Mouse (Mus musculus) midbrain, embryonic 15.5 days (tissue): ENCODE measurements around the gene Atp10b. TPM values are rescaled to one million over a fixed set of nuclear protein-coding genes. Genes with fewer than 3 reads are reported as not detected.
"Not testable (repeated sequence)": the region's sequence is repeated elsewhere in the genome, so short reads cannot be mapped to it uniquely, and the experiment has no call there.

Experiments
- ATAC-seq: fragments of 200-750 bp; cut with Nextera tagmentation; replicated peaks from 2 replicates; pipeline ENCODE4 v1.8.0; 2017; ENCODE audit warnings: moderate TSS enrichment
- H3K27ac ChIP-seq: fragments of 300-500 bp; sonication (generic); 2 replicates; pipeline ENCODE4 v1.5.1; 2015; ENCODE audit warnings: mild to moderate bottlenecking, inconsistent platforms
- H3K27me3 ChIP-seq: fragments of 300-500 bp; sonication (generic); replicated peaks from 2 replicates; pipeline ENCODE4 v1.6.1; 2015; ENCODE audit warnings: inconsistent platforms
- H3K36me3 ChIP-seq: fragments of 300-500 bp; sonication (generic); replicated peaks from 2 replicates; pipeline ENCODE4 v1.6.1; 2015; ENCODE audit warnings: inconsistent platforms
- H3K4me1 ChIP-seq: fragments of 300-500 bp; sonication (generic); 2 replicates; pipeline ENCODE4 v1.6.1; 2015; ENCODE audit warnings: inconsistent platforms
- H3K4me2 ChIP-seq: fragments of 300-500 bp; sonication (generic); 2 replicates; pipeline ENCODE4 v1.6.1; 2015; ENCODE audit warnings: inconsistent platforms, mild to moderate bottlenecking, moderate library complexity
- H3K4me3 ChIP-seq: fragments of 300-500 bp; sonication (generic); 2 replicates; pipeline ENCODE4 v1.5.1; 2015; ENCODE audit warnings: mild to moderate bottlenecking, inconsistent platforms
- H3K9ac ChIP-seq: fragments of 300-500 bp; sonication (generic); 2 replicates; pipeline ENCODE4 v1.6.1; 2015; ENCODE audit warnings: mild to moderate bottlenecking, inconsistent platforms
- H3K9me3 ChIP-seq: fragments of 300-500 bp; sonication (generic); 2 replicates; pipeline ENCODE4 v1.6.1; 2016; ENCODE audit warnings: inconsistent platforms
- WGBS: fragments of 180-500 bp; shearing (Covaris S2); methylation state at CpG from one replicate; pipeline ENCODE4 v1.1.7; 2015; ENCODE audit warnings: mixed read lengths; 5-methylcytosine and 5-hydroxymethylcytosine counted together
- polyA plus RNA-seq: library from polyadenylated mRNA; unstranded; fragments of >200 nt; fragmentation: Nextera tagmentation; extraction: Ambion mirVana; gene quantifications from 2 replicates; pipeline ENCODE4 v1.2.1, GENCODE M21; 2015

Atp10b gene
- 0.15 and 0.18 TPM in 2 replicates for polyA plus RNA-seq

DNA sequence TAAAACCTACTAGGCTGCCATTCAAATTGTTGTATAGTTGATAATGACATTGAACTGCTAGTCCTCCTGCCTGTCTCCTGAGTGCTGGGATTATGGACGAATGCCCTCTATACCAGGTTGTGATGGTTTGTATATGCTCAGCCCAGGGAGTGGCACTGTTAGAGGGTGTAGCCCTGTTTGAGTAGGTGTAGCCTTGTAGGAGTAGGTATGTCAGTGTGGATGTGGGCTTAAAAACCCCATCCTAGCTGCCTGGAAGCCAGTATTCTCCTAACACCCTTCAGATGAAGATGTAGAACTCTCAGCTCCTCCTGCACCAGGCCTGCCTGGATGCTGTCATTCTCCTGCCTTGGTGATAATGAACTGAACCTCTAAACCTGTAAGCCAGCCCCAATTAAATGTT is at the start of gene Atp10b:
Atp10b (plus strand) TSS at position 301 of the 400 bp plus-strand sequence.
- H3K9ac ChIP-seq: no peak within 1 kb of the TSS
- H3K4me1 ChIP-seq: no peaks in the 10 kb centered on the region
- H3K36me3 ChIP-seq: no peaks in the 10 kb centered on the region
- no peak within 1 kb of the TSS for H3K4me2 ChIP-seq
- H3K27ac ChIP-seq: no peak within 1 kb of the TSS
- H3K9me3 ChIP-seq: no peaks in the 10 kb centered on the region
- no peak for ATAC-seq
- H3K27me3 ChIP-seq: no peaks in the 10 kb centered on the region
- 74% methylated on average over 1 of the region's 1 CpGs for WGBS
- no peak within 1 kb of the TSS for H3K4me3 ChIP-seq

DNA sequence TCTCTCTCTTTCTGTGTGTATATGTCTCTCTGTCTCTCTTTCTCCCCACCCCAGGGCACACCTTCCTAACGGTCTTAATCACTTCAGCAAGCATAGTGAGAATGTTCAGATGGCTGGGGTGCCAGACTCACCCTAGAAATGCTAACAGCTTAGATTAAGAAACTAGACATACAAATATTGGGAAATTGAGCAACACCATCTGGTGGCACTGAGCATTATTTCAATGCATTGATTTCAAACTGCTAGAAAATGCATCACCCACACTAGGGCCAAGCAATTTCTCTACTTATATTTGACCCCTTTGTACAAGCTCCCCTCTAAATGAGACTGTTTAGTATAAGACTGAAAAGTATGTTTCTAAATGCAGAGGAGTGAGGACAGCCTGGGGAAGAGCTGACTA is 48.3 kb upstream of the Atp10b start:
- Histone ChIP-seq H3K9me3 (no peaks in the 10 kb centered on the region), H3K27me3 (no peaks in the 10 kb centered on the region), H3K27ac (no peak overlapping the region), H3K4me1 (peaks cover 3% of the 10 kb centered on the region; the same call in 1 of the 2 replicates), H3K4me3 (no peak overlapping the region), H3K4me2 (no peak overlapping the region), H3K9ac (no peak overlapping the region), H3K36me3 (no peaks in the 10 kb centered on the region)
- 74% methylated on average over 1 of the region's 1 CpGs for WGBS
- ATAC-seq: 0 out of 2 replicates have a peak, but pooled peaks have one; percentile 9

DNA sequence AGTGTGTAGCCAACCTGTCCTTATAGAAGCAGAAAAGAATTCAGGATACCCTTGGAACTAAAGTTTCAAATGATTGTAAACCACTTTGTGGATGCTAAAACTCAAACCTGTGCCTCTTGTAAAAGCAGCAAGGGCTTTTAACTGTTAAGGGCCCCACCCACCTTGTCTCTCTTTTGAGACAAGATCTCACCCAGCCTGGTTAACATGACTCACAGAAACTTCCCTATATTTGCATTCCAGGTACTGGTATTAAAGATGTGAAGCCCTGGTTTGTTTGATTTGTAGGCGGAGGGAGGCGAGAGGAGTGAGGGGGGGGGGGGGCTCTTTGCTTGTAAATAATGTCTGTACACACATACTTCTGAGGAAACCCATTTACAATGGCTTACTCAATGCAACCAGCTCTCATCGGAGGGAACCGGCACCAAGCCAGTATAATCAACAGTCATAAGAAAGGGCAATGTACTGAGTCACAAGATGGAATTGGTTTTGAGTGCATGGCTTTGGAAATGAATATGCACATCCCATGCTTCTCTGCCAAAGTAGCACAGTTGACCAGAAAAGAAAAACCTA is 23.7 kb upstream of the Atp10b start:
- no peaks in the 10 kb centered on the region for H3K4me1 ChIP-seq
- no peak overlapping the region for H3K27ac ChIP-seq
- H3K36me3 ChIP-seq: no peaks in the 10 kb centered on the region
- 85% methylated on average over 4 of the region's 4 CpGs for WGBS
- no peak overlapping the region for H3K4me3 ChIP-seq
- H3K4me2 ChIP-seq: no peak overlapping the region
- H3K27me3 ChIP-seq: no peaks in the 10 kb centered on the region
- no peak for ATAC-seq
- H3K9ac ChIP-seq: no peak overlapping the region
- no peaks in the 10 kb centered on the region for H3K9me3 ChIP-seq

DNA sequence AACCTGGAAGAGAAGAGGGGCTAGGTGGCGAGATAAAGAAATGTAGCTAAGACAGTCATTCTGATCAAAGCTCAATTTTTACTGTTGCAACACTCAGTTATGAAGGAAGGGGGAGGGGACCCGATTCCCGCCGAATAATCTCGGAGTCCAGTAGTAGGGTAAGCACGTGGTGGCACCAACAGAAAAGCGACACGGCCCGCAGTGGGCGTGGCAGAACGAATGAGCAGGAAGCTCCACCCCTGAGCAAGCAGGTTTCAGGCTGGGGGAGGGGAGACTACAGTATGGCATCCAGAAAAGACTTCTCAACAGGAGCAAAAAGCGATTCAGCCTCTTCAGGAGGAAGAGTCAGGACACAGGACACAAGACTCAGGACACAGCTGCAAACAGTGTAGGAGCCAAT is 23.1 kb upstream of the Atp10b start:
- not testable (repeated sequence) for H3K9ac ChIP-seq, H3K4me2 ChIP-seq, H3K4me1 ChIP-seq, ATAC-seq, H3K27me3 ChIP-seq, H3K4me3 ChIP-seq, H3K27ac ChIP-seq, H3K36me3 ChIP-seq, H3K9me3 ChIP-seq
- 84% methylated on average over 12 of the region's 12 CpGs for WGBS

DNA sequence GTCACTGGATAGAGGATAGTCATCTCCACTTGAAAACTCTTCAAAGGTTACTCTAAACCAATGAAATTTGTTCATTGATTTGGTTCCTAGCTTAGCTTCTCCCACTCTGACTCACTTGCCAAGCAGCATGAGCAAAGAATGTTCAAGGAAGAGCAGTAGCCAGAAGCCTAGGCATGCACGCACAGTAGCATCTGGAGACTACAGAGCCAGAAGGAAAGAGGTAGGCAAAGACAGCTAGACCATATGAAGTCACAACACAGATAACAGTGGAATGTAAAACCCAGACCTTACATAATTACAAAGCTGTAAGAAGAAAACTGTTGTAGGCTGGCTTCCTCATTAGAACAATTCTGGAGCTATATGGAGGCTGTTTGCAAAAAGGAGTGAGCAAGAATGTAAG is 8.4 kb upstream of the Atp10b start:
- ATAC-seq: no peak
- Histone ChIP-seq H3K4me2 (no peak overlapping the region), H3K27ac (no peak overlapping the region)

DNA sequence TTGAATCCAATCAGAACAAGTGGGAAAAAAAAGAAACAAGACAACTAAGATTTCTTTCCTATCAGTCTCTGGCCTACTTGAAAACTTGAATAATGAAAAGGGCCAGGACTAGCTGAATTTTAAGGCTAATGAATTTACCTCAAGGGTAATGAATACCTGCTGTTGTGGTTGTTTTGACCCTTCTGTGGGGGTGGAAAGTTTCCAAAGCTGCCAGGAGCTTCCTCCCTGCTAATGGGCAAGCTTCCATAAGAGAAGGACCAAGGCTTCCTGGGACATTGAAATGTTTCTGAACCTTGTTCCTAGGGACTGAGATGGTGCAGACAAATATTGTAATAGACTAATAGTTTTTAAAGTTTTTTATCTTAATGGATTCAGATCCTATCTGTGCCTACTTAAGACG is 6.9 kb upstream of the Atp10b start:
- ATAC-seq: no peak
- H3K4me3 ChIP-seq: no peak overlapping the region
- no peak overlapping the region for H3K27ac ChIP-seq
- no peaks in the 10 kb centered on the region for H3K4me1 ChIP-seq
- no peak overlapping the region for H3K4me2 ChIP-seq
- 88% methylated on average over 1 of the region's 1 CpGs for WGBS
- no peak overlapping the region for H3K9ac ChIP-seq
- H3K9me3 ChIP-seq: no peaks in the 10 kb centered on the region
- H3K27me3 ChIP-seq: no peaks in the 10 kb centered on the region
- no peaks in the 10 kb centered on the region for H3K36me3 ChIP-seq

More for the DNA sequence above, 8.4 kb upstream of the Atp10b start:
- Histone ChIP-seq H3K9me3 (no peaks in the 10 kb centered on the region), H3K4me1 (no peaks in the 10 kb centered on the region), H3K4me3 (no peak overlapping the region), H3K36me3 (no peaks in the 10 kb centered on the region), H3K9ac (no peak overlapping the region), H3K27me3 (no peaks in the 10 kb centered on the region)
- WGBS: 97% methylated on average over 1 of the region's 1 CpGs

DNA sequence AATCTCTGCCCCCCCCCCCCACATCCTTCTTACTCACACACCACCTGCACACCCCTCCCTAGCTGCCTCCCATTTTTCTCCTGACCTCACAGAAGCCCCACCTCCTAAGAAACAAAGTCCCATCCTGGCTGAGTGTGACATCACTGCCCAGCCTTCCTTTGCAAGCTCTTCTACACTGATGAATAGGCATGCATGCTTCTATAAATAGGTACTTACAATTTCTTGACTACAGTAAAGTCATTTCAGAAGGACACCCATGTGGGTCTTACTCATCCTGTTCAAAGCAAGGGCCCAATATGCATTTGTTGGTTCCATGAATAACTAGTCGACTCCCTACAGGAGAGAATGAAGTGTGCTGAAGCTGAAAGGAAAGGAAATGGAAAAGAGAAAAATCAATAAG is 5.5 kb upstream of the Atp10b start:
- H3K4me3 ChIP-seq: no peak overlapping the region

DNA sequence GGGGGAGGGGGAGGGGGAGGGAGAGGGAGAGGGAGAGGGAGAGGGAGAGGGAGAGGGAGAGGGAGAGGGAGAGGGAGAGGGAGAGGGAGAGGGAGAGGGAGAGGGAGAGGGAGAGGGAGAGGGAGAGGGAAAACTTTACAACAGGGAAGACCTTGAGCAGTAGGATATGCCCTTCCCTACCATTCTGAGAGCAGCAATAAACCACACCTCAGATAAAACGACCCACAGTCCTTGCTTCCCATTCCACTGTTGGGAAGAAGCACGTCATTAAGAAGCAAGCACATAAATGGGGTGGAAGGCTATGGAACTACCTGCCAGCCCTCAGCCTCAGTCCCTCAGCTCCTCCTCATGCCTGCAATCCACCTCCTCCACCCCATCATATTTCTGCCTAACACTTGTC is 4.8 kb upstream of the Atp10b start:
- not testable (repeated sequence) for H3K9ac ChIP-seq
- WGBS: 71% methylated on average over 2 of the region's 2 CpGs

More for the DNA sequence above, 5.5 kb upstream of the Atp10b start:
- ATAC-seq: no peak
- 89% methylated on average over 1 of the region's 1 CpGs for WGBS
- no peaks in the 10 kb centered on the region for H3K9me3 ChIP-seq
- H3K9ac ChIP-seq: no peak overlapping the region
- no peaks in the 10 kb centered on the region for H3K36me3 ChIP-seq
- no peak overlapping the region for H3K4me2 ChIP-seq
- no peak overlapping the region for H3K27ac ChIP-seq
- no peaks in the 10 kb centered on the region for H3K4me1 ChIP-seq
- H3K27me3 ChIP-seq: no peaks in the 10 kb centered on the region

DNA sequence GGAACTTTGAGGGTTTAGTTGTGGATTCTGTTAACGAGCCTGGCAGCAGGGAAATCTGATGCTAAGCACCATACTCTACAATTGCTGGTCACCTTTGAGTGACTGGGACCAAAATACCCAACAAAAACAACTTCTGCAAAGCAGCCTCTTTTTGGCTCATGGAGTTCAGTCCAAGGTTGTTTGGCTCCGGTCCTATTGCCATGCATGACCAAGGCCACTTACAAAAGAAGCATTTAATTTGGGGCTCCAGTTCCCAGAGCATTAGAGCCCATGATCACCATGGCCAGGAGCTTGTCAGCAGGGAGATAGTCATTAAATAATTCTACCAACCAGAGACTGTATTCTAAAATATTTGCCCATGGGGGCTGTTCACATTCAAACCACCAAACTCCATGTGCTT is 2.3 kb upstream of the Atp10b start:
- ATAC-seq: no peak
- Histone ChIP-seq H3K36me3 (no peaks in the 10 kb centered on the region), H3K4me1 (no peaks in the 10 kb centered on the region), H3K9me3 (no peaks in the 10 kb centered on the region), H3K9ac (no peak overlapping the region), H3K4me2 (no peak overlapping the region), H3K27me3 (no peaks in the 10 kb centered on the region), H3K4me3 (no peak overlapping the region), H3K27ac (no peak overlapping the region)
- 58% methylated on average over 2 of the region's 2 CpGs for WGBS

More for the DNA sequence above, 4.8 kb upstream of the Atp10b start:
- not testable (repeated sequence) for H3K9me3 ChIP-seq, H3K27me3 ChIP-seq, H3K4me2 ChIP-seq, H3K4me1 ChIP-seq, ATAC-seq, H3K27ac ChIP-seq, H3K4me3 ChIP-seq, H3K36me3 ChIP-seq

DNA sequence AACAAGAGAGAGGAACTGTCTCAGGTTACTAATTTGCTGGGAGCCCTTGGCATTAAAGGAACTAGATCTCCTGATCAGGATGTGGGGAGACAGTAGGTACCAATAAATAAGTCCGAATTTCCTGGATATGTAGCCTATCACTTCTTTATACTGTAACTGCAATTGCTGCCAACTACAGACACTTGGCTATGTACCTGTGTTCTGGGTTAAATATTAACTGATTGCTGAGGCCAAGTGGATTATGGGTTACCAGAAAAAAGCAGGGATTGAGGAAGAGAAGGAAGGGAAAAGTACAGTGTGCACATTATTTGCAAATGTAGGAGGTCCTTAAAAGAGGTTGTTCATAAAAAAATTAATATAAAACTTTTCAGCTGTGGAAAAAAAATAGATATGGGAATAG is 1.3 kb upstream of the Atp10b start:
- Histone ChIP-seq H3K27ac (no peak overlapping the region), H3K9ac (no peak overlapping the region), H3K36me3 (no peaks in the 10 kb centered on the region), H3K4me3 (no peak overlapping the region), H3K4me2 (no peak overlapping the region), H3K4me1 (no peaks in the 10 kb centered on the region), H3K9me3 (no peaks in the 10 kb centered on the region), H3K27me3 (no peaks in the 10 kb centered on the region)
- whole genome bisulfite sequencing: 98% methylated on average over 1 of the region's 1 CpGs
- ATAC-seq: no peak

DNA sequence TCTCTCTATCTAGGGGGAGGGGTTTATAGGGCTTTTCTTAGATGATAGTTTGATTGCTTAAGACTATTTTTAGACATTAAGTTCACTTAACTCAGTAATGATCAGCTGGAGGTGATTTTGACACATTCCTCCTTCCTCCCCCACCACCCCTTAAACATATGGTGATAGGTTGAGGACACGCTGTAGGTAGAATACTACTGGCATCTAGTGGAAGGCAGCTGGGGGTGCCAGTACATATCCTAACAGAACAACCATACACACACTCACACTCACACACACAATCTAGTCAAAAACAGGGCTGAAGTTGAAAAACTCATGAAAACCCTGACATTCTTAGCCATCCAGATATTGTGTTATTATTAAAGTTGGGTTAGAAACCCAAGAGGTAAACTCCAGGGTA is 5.3 kb downstream of the Atp10b start:
- Histone ChIP-seq H3K4me3 (no peak overlapping the region), H3K27me3 (no peaks in the 10 kb centered on the region), H3K4me1 (no peaks in the 10 kb centered on the region), H3K27ac (no peak overlapping the region), H3K9ac (no peak overlapping the region), H3K4me2 (no peak overlapping the region), H3K9me3 (no peaks in the 10 kb centered on the region), H3K36me3 (no peaks in the 10 kb centered on the region)
- no peak for ATAC-seq
- 93% methylated on average over 1 of the region's 1 CpGs for WGBS

DNA sequence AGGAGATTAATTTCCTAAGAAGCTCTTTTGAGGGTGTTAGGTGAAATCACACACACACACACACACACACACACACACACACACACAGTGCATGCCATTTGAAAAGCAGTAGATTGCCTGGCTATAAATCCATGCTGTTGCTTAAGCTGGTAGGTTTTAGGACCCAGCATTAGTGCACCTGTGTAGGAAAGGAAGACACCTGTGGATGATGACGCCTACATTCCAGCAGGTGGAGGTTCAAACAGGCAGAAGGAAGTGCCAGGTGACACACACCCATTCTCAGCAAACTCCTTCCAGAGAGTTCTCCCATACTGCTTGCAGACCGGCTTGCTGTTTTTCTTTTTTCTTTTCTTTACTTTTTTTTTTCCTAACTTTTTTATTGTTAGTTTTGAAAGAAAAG is 5.7 kb downstream of the Atp10b start:
- no peak overlapping the region for H3K27ac ChIP-seq
- H3K4me3 ChIP-seq: no peak overlapping the region
- 82% methylated on average over 2 of the region's 2 CpGs for WGBS
- no peak overlapping the region for H3K9ac ChIP-seq
- H3K9me3 ChIP-seq: no peaks in the 10 kb centered on the region
- no peaks in the 10 kb centered on the region for H3K27me3 ChIP-seq
- H3K36me3 ChIP-seq: no peaks in the 10 kb centered on the region
- no peaks in the 10 kb centered on the region for H3K4me1 ChIP-seq
- ATAC-seq: no peak
- H3K4me2 ChIP-seq: no peak overlapping the region

DNA sequence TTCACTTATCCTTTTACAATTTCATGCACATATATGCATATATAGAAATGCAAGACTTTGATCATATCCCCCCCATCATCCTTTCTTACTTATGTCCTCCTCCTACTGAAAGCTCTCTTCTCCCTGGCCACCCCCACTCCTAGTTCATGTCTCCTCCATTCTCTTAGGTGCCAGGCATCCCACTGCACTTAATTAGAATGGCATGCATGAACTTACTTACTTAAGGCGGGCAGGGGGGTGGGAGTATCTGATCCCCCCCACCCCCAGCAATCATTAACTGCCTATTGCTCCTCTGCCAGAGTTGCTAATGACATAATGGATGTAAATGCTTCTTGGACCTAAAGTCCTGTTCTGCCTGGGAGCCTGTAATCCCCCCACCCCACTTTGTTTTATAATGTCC is 9.1 kb downstream of the Atp10b start:
- H3K4me1 ChIP-seq: no peaks in the 10 kb centered on the region
- WGBS: 59% methylated on average over 1 of the region's 1 CpGs

More for the DNA sequence above, 9.1 kb downstream of the Atp10b start:
- Histone ChIP-seq H3K9ac (no peak overlapping the region), H3K27ac (no peak overlapping the region), H3K4me2 (no peak overlapping the region), H3K27me3 (no peaks in the 10 kb centered on the region), H3K9me3 (no peaks in the 10 kb centered on the region), H3K36me3 (no peaks in the 10 kb centered on the region), H3K4me3 (no peak overlapping the region)
- ATAC-seq: no peak
